Mouse (Mus musculus) cerebellum, postnatal 25 days (tissue): ENCODE measurements around the gene Mrgpra6.

ENCODE experiments used
- DNase-seq, 2 experiments: peaks; one replicate each; pipeline ENCODE4 v3.0.0; 2021; ENCODE audit warnings: mixed read lengths in 2 of 2

Mrgpra6 gene

GRCm38 (mm10) chr7:47204830-47205229 is at the start of gene Mrgpra6:
Gene Mrgpra6 (minus strand): TSS chr7:47204920.
- DNase-seq: no peak

DNA sequence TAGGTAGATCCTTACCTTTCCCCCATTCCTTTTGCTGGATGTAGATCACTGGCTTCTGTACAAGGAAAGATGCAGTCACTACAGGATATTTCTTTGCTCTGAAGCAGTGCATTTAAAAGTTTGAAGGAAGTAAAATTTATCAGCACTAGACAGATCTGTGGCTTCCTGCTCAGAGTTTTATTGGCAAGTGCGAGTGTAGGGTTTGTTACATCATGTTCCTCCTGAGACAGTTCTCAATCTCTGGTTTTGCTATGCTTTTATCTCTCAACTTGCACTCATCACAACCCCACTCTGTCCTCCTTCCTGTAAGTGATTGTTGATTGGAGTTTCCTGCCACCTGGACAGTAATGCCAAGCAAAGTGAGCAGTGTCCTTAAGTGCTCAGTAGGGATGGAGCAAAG is 48.0 kb upstream of the Mrgpra6 start, which contains the start of gene Mrgpra9:
Gene Mrgpra9, minus strand, starts transcription at position 79 of the 400 bp plus-strand sequence.
- no peak for DNase-seq

- no peak for DNase-seq
Measured at GRCm38 (mm10) chr7:47244658-47245057, 39.9 kb upstream of the Mrgpra6 start.

DNA sequence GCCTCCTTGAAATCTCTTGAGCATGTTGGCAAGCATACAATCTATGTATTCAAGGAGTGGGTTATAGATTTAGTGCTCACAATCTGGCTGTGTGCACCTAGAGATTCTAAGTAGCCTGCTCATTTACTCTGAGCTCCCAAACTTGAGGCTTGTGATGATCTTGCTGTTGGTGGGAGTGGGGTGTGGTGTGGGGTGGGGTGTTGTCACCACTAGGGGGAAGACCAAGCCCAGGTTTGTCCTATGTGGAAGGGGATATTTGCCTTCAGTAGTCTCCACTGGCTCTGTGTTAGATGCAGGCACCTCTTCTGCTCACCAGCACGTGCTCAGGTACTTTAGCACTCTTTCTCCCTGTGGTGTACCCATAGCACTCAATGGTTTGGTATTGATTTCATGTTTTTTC is 9.4 kb downstream of the Mrgpra6 start:
- DNase-seq: no peak

DNA sequence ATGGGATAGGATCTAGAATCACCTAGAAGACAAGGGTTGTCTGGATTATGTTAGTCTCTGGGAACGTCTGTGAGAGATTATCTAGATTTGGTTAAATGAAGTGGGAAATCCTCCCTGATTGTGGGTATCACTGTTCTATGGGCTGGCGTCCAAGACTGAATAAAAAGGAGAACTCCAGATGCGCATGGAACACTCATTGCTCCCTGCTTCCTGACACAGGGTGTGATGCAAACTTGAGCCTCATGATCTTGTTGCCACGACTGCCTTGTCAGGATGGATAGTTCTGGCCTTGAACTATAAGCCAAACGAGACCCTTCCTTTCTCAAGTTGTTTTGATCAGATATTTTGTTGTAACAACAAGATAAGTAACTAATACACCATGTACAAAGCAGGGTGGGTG is 33.9 kb downstream of the Mrgpra6 start:
- DNase-seq: no peak

GRCm38 (mm10) chr7:47165028-47165427 is 39.7 kb downstream of the Mrgpra6 start:
- DNase-seq: no peak

GRCm38 (mm10) chr7:47163203-47163602 is 41.5 kb downstream of the Mrgpra6 start:
- no peak for DNase-seq

DNA sequence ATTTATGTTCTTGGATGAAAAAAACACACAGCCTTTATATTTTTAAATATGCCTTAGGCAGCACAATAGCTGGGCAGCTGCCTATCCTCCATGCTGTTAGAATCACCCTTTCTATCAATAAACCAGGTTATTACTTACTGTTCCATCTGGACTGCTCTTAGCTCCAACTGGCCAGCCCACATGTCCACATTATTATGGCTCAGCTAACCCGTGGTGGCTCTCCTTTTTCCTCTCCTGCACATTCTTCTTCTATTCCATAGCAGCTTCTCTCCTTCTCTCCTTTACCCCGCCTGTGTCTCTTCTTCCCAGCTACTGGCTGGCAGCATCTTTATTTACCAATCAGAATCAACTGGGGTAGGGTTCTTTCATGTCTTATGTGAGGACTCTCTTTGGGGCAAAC is 46.3 kb downstream of the Mrgpra6 start:
- peak in 1 of 2 experiments; percentile 15 for DNase-seq

DNA sequence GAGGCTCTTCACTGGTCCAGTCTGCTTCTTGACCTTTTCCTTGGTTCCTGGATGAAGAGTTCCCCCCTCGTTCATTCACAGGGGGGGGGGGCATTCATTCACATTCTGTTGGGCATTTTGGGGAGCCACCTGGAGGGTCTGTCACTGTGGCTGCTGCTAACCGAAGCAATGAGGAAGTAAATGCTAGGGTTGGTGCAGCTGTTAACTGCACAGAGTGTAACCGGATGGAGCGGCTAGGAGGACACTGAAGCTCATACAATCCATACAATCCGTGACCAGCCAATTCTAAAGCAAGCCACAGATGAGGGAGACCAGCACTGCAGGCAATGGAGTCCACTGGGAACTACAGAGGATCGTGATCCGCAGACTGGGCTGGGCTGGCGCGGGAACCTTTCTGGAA is 47.0 kb downstream of the Mrgpra6 start:
- DNase-seq: peak in 1 of 2 experiments; percentile 9

DNA sequence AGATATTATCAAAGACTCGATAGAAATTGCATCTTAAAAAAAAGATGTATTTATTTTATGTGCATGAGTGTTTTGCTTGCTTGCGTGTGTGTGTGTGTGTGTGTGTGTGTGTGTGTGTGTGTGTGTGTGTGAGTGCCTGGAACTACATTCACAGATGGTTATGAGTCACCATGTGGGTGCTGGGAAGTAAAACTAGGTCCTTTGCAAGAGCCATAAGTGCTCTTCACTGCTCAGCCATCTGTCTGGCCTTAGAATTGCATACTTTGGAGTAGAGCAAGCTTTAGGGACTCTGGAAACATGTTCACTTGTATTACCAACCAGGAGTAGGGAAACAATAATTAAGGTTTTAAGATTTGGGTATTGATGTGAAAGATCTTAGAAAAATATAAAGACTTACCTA is 48.9 kb downstream of the Mrgpra6 start:
- DNase-seq: no peak

- no peak for DNase-seq
Measured at GRCm38 (mm10) chr7:47155396-47155795, 49.3 kb downstream of the Mrgpra6 start.

- peak; percentile 48 to 66 for DNase-seq
Measured at GRCm38 (mm10) chr7:47150420-47151061, 54.2 kb downstream of the Mrgpra6 start.

DNA sequence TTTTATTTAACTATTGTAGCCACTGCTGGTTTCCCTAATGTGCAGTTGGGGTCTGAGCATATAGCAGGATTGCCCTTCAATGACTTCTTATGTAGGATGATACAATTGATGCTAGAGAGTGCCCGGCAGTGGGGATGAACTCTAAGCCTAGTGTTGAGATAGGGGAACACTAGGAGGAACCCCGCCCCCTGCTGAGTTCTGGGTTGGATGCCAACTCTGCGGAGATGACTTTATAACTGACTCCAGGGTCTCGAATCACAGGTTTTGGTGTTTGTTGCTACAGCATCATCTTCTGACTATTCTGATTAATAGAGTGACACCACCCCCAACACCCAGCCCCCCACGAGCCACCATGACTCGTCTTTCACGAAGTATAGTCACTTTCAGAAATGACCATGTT is 56.4 kb downstream of the Mrgpra6 start:
- DNase-seq: peak in 1 of 2 experiments; percentile 22

GRCm38 (mm10) chr7:47146034-47146812 is 58.5 kb downstream of the Mrgpra6 start:
- DNase-seq: peak in 1 of 2 experiments; percentile 57

DNA sequence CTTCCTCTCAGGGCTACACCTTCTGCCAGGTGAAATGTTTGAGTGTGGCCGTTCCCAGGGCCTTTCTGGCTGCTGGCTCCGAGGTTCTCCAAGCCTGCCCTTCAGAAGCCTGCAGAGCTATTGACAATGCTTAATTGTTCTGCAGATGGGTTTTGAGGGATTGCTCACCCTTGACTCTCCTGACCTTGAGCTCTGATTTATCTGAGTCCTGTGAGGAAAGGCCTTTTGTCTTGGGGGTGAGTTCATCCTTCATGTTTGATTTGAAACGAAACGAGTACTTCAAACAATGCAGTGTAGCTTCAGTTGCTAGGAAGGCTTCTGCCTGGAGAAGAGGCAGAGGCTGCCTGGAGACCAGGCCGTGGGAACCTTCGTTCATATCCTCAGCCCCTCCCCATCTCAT is 60.4 kb downstream of the Mrgpra6 start:
- no peak for DNase-seq

DNA sequence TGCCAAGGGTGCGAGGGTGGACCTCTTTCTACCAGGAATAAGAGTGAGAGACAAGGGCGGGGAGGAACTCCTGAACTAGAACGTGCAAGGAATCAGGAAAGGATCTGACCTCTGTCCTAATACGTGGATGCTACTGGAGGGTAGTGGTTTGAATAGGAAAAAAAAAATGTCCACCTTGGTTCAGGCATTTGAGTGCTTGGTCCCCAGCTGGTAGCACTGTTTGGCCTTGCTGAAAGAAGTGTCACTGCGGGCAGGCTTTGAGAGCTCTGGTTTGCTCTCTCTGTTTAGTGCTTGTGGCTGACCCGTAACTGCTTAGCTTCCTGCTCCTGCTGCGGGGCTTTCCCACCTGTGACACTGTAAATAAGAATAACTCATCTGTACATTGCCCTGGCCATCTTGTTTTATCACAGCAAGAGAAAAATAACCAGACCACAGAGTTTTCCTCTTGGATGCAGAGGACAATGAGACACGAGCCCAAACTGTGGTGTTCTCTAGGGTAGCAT is 64.8 kb downstream of the Mrgpra6 start:
- no peak for DNase-seq
